Mouse (Mus musculus) inflammation-experienced regulatory T-cells, adult 6 months (primary cell): ENCODE results near the gene Pdss2. TPM values are rescaled to one million over a fixed set of nuclear protein-coding genes. Genes with fewer than 3 reads are reported as not detected.

ENCODE experiments used
- ATAC-seq: one replicate; pipeline ENCODE4 v1.8.0; 2017
- polyA plus RNA-seq, 3 experiments: library from polyadenylated mRNA; unstranded; fragments of 100-300 nt; shearing (Covaris generic); gene quantifications; one replicate each; pipeline ENCODE4 v1.2.1; 2017

The Pdss2 gene
- polyA plus RNA-seq, 3 experiments from 2014 or later, result 7.2 to 10.9 (median 9.5) TPM

DNA sequence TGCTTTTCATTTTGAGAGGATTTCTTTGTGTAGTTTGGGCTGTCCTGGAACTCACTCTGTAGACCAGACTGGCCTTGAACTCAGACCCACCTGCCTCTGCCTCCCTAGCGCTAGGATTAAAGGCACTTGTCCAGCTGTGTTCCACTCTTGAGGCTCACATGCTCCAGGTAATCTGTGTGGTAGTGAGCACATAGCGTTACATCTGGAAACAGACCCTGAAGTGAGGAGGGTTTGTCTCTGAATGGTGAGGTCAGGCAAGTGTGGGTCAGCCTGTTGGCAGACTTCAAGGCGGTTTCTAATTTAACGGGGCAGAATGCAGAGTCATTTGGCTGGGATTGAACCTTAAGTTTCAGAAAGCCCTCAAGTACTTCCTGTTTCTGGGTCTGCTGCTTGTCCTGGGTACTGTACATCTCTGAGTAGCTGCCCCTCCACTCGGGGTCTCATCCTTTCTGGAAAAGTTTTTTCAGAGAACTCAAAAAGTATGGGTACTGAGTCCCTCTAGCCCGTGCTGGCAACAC is 264.5 kb downstream of the Pdss2 start:
- ATAC-seq, result no peak

DNA sequence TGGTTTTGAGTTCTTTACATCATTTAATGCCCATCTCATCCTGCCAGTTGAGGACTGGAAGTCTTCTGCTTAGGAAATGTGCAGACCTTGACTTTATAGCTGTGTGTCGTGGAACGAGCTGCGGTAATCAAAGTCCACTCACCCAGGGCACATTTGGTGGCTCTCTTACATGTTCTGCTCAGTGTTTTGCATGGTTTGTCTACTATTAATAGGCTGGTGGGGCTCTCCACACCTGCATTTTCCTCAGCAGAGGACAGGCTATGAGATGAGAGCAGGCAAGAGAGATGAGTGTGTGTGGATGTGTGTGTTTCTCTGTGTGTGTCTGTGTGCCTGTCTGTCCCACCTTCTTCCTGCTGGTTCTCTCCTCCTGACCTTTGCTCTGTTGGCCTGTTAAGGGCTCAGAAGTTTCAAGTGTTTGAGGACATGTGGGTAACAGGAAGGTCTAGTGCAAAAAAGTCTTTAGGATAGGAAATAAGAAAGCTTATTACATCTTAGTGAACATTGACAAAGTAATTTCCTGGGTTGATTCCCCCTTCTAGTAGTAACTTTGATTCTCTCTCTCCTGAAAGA is 266.2 kb downstream of the Pdss2 start:
- no peak for ATAC-seq

DNA sequence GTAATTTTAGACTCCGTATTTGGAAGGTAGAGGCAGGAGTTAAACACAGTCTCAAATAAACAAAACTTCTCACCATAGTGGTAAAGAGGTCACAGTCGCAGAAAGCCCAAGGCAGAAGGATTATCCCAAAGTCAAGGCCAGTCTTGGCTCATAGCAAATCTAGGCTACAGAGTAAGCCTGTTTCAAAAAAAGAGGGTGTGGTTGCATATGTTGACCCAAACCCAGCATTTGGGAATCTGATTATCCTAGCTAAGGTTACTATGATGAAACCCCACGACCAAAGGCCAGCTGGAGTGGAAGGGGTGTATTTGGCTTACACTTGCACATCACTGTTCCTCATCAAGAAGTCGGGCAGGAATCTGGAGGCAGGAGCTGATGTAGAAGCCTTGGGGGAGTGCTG is 267.0 kb downstream of the Pdss2 start:
- ATAC-seq, result no peak

DNA sequence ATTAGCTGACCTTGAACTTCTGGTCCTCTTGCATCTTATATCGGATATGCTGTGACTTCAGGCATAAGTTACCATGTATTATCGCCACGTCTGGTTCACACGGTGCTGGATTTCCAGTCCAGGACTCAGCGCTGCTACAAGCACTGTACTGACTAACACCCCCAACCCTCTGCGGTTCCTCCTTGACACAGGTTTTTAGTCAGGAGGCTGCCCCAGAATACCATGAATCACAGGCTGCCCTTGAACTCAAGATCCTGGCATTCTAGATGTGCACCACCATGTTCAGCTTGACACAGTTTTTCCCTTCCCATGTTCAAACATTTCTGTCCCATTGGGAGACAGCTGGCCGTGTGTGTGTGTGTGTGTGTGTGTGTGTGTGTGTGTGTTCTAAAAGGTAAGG is 267.9 kb downstream of the Pdss2 start:
- ATAC-seq, result no peak

DNA sequence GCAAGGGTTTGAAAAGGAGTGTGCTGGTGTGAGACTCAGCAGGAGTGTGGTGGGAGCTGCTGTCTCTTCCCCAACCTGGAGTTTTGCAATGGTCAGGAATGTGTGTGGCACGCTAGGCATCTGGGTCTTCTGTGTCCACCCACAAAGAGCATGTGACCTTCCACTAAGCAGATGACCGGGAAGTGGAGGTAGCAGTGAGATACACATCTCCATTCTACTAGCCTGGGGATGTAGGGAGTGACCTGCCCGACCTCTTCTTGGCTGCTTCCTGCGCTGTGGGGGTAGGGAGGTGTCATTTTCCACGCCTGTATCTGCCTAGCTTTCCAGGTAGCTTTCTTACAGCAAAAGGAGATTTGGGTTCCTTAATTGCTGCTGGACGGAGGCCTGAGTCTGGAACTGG is 268.3 kb downstream of the Pdss2 start:
- no peak for ATAC-seq

DNA sequence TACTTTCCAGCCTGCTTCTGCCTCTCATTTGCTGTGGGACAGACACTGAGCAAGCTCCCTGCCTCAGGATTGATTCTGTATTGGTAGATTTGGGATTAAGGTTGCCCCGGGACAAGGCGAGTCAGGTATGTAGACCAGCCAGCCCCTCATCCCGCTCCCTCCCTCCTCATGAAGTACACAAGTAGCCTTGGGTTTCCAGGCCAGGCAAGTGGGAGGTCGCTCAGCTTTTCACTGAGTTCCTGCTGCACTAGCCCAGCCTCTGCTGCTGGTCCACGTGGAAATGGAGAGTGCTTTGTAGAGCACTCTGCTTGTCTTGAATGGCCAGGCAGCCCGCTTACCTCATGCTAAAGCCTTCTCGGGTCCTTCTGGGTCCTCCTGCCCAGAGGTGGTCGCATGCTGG is 268.7 kb downstream of the Pdss2 start:
- no peak for ATAC-seq

DNA sequence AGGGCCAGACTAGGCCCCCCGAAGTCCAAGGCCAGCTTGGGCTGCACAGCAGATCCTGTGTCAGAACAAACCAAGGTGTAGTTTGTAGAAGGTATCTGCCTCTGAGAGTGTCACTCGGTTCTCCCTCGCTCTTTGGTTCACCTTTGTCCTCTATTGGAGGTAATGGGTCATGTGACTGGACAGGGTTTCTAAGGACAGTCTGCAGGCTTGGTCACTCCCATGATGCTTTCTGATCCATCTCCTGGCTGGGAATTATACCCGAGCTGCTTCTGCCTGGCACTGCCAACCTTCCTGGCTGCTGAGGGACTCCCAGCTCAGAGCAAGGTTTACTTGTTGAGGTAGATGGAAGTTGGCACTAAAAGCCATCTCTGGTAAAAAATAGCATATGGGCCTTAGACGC is 269.6 kb downstream of the Pdss2 start:
- no peak for ATAC-seq

DNA sequence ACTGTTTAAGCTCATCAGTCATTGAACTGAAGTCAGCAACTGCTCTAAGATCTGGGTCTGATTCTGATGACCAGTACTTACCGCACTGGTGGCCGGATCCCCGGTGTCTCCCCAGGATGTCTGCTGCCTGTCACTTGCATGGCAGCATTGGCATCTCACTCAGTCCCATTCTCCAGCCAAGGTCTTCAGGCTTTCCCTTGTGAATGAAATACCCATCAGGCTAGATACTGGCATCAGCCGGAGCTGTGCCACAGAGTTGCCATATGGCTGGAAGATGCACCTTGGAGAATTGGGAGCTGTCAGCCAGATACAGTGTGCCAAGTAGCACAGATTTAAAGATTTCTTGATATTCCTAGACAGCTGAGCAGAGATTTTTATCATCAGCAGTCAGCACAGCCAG is 281.3 kb downstream of the Pdss2 start:
- ATAC-seq, result no peak

DNA sequence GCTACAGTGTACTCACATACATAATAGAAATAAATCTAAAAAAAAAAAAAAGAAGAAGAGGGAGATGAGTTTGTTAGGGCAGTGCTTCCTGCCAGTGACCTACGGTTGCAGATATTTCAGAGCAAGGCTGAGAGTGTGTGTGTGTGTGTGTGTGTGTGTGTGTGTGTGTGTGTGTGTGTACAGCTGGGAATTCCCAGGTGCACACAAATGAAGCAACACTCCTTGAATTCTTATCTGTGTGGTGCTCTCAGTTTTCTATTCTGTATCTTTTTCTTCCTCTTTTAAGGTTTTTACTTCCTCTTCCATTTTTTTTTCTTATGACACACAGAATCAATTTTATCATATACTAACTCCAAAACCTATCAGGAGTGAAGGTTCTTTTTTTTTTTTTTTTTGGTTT is 283.0 kb downstream of the Pdss2 start:
- ATAC-seq, result no peak

DNA sequence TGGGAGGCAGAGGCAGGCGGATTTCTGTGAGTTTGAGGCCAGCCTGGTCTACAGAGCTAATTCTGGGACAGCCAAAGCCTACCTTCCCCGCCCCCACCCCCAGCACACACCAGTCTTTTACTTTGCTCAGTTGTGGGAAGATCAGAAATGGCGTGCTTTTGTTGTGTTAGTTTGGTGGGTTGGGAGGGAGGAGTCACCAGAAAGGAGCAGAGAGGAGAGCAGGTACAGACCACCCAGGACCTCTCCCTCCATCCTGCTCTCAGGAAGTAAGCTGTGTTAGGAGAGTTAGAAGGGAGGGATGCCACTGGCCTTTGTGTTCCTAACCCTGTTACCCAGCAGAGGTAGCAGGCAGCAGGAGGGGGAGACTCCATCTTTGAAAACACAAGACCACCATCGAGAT is 285.8 kb downstream of the Pdss2 start:
- ATAC-seq, result no peak

DNA sequence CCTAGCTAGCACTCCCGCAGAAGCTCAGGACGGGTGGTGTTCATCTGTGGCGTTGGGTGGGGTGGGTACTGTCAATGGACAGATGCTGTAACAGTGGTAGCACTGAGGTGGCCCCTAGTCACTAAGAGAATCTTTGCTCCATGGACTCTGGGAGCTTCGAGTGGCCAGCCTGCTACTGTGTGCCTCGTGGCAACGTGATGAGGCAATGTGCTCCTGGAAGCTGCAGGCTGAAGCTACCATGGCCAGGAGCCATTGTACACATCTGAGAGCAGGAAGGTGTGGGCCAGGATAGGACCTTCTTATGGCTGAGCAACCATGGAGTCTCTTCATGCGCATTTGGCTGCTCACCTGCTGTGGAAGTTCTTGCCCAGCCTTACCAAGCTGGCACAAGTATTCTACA is 287.9 kb downstream of the Pdss2 start:
- ATAC-seq, result no peak

DNA sequence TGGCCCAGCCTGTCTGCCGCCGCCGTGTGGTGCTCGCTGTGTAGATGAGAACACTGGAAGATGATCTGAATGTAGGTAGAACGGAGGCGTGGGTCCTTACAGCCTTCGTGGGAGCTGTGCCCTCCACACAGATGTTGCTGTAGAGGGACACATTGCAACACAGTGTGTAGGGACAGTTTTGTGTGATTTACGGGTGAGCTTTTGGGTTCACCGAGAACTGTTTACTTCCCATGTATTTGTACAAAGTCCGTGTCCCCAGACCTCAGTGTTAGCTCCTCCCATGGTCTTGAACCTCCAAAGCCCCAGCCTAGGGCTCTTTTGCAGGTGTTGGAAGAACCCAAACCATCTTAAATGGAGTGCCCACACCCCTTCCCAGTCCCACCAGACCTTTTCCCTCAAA is 291.7 kb downstream of the Pdss2 start:
- ATAC-seq, result no peak

Other genes with a start within 250 kb of the Pdss2 start
- not detected for gene Sobp, start 47.0 kb upstream of the Pdss2 start, polyA plus RNA-seq
- not detected for gene 9030612E09Rik, start 46.8 kb upstream of the Pdss2 start, polyA plus RNA-seq